Mouse (Mus musculus) retina, postnatal 7 days (tissue): ENCODE measurements around the gene Zfp277.
A peak's percentile ranks its signal among the peaks of the same experiment; 100 is the strongest.

Experiments
- DNase-seq: peaks from one replicate; pipeline ENCODE4 v3.0.0-alpha.2; 2012; ENCODE audit warnings: low read depth, low spot score

Gene Zfp277

GRCm38 (mm10) chr12:40445206-40445605 lies 496 bp downstream of the Zfp277 start:
- peak; percentile 23 for DNase-seq

GRCm38 (mm10) chr12:40438049-40438448 lies 7.7 kb downstream of the Zfp277 start:
- no peak for DNase-seq

- DNase-seq = no peak
Observed at GRCm38 (mm10) chr12:40434101-40434500, 11.6 kb downstream of the Zfp277 start.

- no peak for DNase-seq
Observed at GRCm38 (mm10) chr12:40431075-40431474, 14.6 kb downstream of the Zfp277 start.

- DNase-seq = no peak
Observed at GRCm38 (mm10) chr12:40429976-40430375, 15.7 kb downstream of the Zfp277 start.

GRCm38 (mm10) chr12:40427606-40428005 lies 18.1 kb downstream of the Zfp277 start:
- DNase-seq = no peak

- DNase-seq = no peak
Observed at GRCm38 (mm10) chr12:40424991-40425390, 20.7 kb downstream of the Zfp277 start.

GRCm38 (mm10) chr12:40417257-40417656 lies 28.4 kb downstream of the Zfp277 start:
- DNase-seq = no peak

GRCm38 (mm10) chr12:40415312-40415925 lies 30.3 kb downstream of the Zfp277 start:
- DNase-seq = no peak

GRCm38 (mm10) chr12:40414682-40415311 lies 30.9 kb downstream of the Zfp277 start:
- DNase-seq = no peak

GRCm38 (mm10) chr12:40399812-40400211 lies 45.9 kb downstream of the Zfp277 start:
- no peak for DNase-seq

- DNase-seq = no peak
Observed at GRCm38 (mm10) chr12:40399386-40399785, 46.3 kb downstream of the Zfp277 start.

- DNase-seq = no peak
Observed at GRCm38 (mm10) chr12:40398916-40399315, 46.8 kb downstream of the Zfp277 start.

GRCm38 (mm10) chr12:40392869-40393268 lies 52.8 kb downstream of the Zfp277 start:
- DNase-seq = no peak

GRCm38 (mm10) chr12:40391262-40391661 lies 54.4 kb downstream of the Zfp277 start:
- DNase-seq = no peak

GRCm38 (mm10) chr12:40387786-40388185 lies 57.9 kb downstream of the Zfp277 start:
- no peak for DNase-seq

- no peak for DNase-seq
Observed at GRCm38 (mm10) chr12:40385301-40385700, 60.4 kb downstream of the Zfp277 start.

- DNase-seq = no peak
Observed at GRCm38 (mm10) chr12:40383718-40384117, 62.0 kb downstream of the Zfp277 start.

- no peak for DNase-seq
Observed at GRCm38 (mm10) chr12:40382539-40382938, 63.2 kb downstream of the Zfp277 start.

- no peak for DNase-seq
Observed at GRCm38 (mm10) chr12:40381824-40382223, 63.9 kb downstream of the Zfp277 start.

GRCm38 (mm10) chr12:40381173-40381801 lies 64.4 kb downstream of the Zfp277 start:
- DNase-seq = no peak

- no peak for DNase-seq
Observed at GRCm38 (mm10) chr12:40379538-40379923, 66.2 kb downstream of the Zfp277 start.
